Mouse (Mus musculus) common myeloid progenitor, adult 5-6 weeks (primary cell): Measurements from ENCODE around the gene Nr1d1. TPM values are rescaled to one million over a fixed set of nuclear protein-coding genes. Genes with fewer than 3 reads are reported as not detected.

ENCODE experiments used
- ATAC-seq: replicated peaks from 2 replicates; pipeline ENCODE4 v1.8.0; 2016; ENCODE audit warnings: low read depth, mild to moderate bottlenecking, moderate TSS enrichment, inconsistent platforms; ENCODE audit not compliant: poor library complexity, severe bottlenecking
- total RNA-seq: library from RNA; stranded (forward); fragments of 200-1000, 187-1606 nt; gene quantifications from 2 replicates; pipeline ENCODE4 v1.2.3, GENCODE M21; 2017

The Nr1d1 gene
- total RNA-seq: 0.58 and 1.6 TPM in 2 replicates

DNA sequence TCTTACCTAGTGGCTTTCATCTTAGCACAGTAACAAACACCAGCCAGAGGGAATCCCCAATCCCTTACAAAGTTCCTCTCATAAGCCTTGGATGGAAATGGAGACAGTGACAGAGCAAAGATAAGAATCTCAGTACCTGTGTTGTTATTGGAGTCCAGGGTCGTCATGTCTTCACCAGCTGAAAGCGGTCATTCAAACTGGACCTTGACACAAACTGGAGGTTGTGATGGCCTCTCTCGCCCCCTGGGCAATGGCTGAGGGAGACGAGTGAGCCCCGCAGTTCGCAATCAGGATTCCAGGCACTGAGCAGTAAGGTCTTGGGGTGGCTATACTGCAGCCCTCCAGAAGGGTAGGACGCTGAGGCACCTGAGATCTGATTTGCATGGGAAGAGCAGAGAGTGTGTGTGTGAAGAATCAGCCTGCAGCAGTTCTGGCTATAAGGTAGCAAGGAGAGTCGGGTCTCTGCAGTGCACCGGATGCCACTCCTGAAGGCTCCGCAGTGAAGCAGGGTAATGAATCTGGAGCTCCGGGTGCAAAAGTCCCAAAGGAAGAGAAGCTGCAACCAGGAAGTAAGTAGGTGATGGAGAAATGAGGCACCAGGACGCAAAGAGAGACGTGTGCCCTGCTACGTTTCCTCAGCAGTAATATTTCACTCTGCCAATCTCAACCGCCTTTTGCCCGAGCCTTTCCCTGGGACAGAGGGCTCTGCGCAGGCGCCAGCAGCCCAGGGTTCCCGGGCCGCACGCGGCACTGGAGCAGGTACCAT, at the start of gene Nr1d1:
TSS of gene Nr1d1 (minus strand) at position 752 of the 766 bp plus-strand sequence.
- no peak for ATAC-seq

- ATAC-seq: 0 out of 2 replicates have a peak, but pooled peaks have one; percentile 19
These were observed 45.8 kb upstream of the Nr1d1 start for GRCm38 (mm10) chr11:98820968-98821367.

- ATAC-seq: peak; percentile 86
These were observed 41.6 kb upstream of the Nr1d1 start for GRCm38 (mm10) chr11:98816706-98817239.

DNA sequence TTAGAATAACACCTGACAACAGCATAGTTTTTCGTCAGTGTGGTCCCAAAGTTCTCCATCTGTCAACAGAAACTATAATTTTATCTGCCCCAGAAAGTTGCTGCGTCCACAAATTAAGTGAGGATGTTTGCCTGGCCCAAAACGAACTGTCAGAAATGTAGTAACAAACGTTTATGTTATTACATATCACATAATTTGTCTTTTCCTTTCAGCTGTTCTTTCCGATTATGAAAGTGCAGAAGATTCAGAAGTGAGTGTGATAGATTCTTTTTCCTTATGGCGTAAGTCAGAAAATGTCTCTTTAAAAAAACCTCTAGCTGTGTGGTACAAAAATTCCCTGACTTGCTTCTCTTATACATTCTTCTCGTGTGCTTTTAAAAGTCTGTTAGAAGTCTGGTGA, 35.6 kb upstream of the Nr1d1 start:
- no peak for ATAC-seq

DNA sequence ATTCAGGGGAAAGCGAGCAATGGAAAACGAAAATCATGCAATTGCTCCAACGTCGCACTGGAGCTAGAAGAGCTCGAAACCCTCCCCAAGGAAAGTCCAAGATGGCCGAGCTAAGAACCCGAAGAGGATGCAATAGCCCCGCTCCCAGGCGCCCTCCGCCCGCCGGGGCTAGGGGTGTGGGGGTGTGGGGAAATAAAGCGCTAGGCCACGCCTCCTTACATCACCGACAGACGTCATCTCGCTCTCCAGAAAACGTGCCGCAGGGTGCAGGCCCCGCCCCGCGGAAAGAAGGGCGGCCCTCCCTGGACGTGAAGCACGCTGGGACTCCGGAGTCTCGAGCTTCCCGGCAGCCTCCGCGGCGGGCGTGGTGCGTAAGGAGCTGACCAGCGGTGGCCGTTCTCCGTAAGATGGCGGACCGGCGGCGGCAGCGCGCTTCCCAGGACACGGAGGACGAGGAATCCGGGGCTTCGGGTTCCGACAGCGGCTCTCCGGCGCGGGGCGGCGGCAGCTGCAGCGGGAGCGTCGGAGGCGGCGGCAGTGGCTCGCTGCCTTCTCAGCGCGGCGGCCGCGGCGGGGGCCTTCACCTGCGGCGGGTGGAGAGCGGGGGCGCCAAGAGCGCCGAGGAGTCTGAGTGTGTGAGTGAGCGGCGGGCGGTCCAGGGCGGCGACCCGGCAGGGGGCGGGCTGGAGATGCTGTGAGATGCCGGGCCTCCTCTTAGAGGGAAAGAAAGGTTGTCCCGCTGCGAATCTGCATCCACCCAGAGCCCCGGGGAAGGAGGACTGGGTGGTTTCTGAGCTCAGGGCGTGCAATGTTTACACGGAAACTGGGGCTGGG, 34.5 kb upstream of the Nr1d1 start:
- ATAC-seq: peak; percentile 97

- ATAC-seq: no peak
These were observed 33.3 kb upstream of the Nr1d1 start for GRCm38 (mm10) chr11:98808417-98808816.

DNA sequence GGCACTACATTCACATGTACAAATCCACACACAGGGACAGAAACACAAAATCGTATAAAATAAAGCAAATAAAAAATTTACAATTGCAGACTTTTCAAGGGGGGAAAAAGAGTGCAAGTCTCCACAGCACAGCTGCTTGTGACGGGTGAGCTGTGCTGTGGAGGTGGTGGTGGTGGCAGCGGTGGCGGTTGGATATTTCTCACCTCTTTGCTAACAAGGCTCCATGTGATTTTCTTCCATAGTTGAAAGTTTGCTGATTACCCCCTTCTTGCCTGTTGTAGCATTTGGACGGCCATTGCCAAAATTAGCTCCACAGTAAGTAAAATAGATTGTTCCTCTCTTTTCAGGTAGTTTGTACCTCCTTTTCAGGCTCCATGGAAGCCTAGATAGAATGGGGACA, 29.5 kb upstream of the Nr1d1 start, which contains the start of gene Casc3:
TSS of gene Casc3 (plus strand) at position 301 of the 400 bp plus-strand sequence.
- no peak for ATAC-seq

GRCm38 (mm10) chr11:98797909-98798308, 22.8 kb upstream of the Nr1d1 start:
- ATAC-seq: no peak

- no peak for ATAC-seq
These were observed 22.2 kb upstream of the Nr1d1 start for GRCm38 (mm10) chr11:98797306-98797705.

DNA sequence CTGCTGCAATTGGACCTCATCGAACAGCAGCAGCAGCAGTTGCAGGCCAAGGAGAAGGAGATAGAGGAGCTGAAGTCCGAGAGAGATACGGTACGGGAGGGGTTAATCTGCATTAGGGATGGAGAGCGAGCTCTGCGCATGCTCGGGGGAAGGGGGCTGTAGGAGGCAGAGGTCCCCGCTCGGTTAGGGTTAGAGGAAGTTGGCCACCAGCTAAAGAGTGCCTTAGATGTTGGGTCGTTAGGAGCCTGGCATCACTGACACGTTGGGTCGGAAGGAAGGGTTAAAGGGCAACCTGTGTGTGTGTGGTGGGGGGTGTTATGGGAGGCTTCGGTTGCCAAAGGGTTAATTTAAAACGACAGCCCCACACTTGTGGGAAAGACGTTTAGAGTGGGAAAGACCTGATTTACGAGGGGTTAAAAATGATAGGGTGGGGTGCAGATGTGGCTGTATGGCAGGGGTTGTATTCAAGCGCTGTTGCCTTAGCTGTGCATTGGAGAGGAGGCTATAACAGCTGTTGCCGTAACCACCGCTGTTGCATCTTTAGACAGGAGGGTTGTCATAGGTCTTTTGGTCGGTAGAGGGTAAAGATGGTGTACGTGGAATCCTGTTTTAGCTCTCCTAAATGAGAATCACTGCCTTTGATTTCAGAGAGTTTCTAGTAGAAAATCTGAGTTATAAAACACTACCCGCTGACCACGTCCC, 21.5 kb upstream of the Nr1d1 start:
- peak; percentile 52 for ATAC-seq

- ATAC-seq: peak; percentile 7; the same call in 1 of the 2 replicates
These were observed 20.8 kb upstream of the Nr1d1 start for GRCm38 (mm10) chr11:98795714-98796514.

- ATAC-seq: peak; percentile 51
These were observed 20.0 kb upstream of the Nr1d1 start, which contains the start of gene Msl1 for GRCm38 (mm10) chr11:98795015-98795713. Msl1 (plus strand) TSS chr11:98795516.

GRCm38 (mm10) chr11:98794469-98795014, 19.4 kb upstream of the Nr1d1 start:
- ATAC-seq: peak; percentile 57

GRCm38 (mm10) chr11:98792081-98792480, 16.9 kb upstream of the Nr1d1 start:
- ATAC-seq: no peak

- no peak for ATAC-seq
These were observed 16.3 kb upstream of the Nr1d1 start for GRCm38 (mm10) chr11:98791448-98791847.

DNA sequence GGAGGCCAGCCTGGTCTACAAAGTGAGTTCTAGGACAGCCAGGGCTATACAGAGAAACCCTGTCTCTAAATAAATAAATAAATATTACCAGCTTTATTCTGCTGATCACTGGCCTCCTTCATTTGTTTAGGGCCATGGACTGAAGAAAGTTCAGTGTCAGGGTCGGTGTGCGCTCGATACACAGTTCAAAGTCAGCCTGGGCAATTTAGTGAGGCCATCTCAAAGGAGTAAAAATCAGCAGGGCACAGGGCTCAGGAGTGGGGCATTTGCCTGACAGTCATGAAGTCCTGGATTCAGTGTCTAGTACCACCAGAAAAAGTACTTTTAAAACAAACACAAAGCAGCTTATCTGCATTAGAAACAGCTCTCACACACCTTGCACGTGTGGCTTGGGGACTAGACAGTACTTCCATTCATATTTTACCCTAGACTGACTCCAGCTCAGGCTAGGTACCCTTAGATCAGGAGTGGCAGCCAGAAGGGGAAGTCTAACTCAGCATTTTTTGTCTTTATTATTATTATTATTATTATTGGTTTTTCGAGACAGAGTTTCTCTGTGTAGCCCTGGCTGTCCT, 15.6 kb upstream of the Nr1d1 start:
- ATAC-seq: no peak

DNA sequence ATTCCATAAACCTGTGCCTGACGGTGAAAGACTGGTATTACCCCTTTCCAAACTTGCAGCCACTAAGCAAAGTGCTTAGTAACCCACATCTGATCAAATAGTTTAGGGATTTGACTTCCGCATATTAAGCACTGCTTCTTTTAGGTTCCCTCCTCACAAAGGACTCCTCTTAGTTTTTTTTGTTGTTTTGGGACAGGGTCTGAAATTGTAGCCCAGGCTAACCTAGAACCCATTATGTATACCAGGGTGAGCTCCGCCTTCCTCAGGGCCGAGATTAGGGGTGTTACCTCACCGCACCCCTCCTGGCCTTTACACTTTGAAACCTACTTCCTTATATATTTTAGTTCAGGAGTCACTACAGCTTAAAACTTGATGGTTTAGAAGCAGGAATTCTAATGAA, 14.7 kb upstream of the Nr1d1 start:
- no peak for ATAC-seq

DNA sequence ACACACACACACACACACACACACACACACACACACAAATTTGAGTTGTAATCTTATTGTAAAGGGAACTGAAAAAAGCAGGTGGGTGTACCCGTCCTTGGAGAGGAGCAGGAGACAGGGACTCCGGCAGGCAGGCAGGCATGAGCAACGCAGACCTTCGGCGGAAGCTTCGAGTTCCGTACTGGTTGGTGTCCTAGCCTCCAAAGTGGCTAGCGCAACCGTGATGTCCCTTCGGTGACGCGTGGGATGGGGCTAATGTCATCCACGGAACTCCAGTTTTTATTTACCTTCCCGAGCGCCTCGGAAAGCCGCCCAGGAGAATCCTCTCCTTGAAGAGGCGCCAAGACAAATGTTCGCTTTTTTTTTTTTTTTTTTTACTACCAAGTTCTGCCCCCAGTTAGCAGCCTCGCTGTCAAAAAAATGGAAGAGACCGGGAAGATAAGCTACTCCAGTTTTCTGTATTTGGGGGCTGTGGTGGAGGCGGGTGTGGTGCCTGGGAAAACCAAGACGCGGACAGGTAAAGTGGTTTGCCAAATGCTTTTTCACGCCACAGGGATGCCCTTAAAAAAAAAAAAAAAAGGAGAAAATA, 14.2 kb upstream of the Nr1d1 start:
- ATAC-seq: peak; percentile 31
